27 mouse cellular contexts compared by ENCODE assay signal in genomic region chr1:64046087-64046801, GRCm38 (mm10).
A peak's percentile ranks its signal among the peaks of the same experiment; 100 is the strongest.
DNase-seq lines count a peak whose midpoint lies in the region; ATAC-seq and TF ChIP-seq lines count a peak whose summit lies in the region.
"Had no signal": no experiment of that assay in that cellular context is flagged by ENCODE, and none has a peak within 500 bp of the region (broad histone marks: within the 10 kb centered on the region; RNA-seq: fewer than 3 reads in every experiment).

No protein-coding gene starts in this region.

- no peak overlapping the region; the same call in 1 of the 2 replicates for H3K4me2 ChIP-seq in lung, embryonic 14.5 days
- no peak overlapping the region for H3K4me2 ChIP-seq in lung, embryonic 16.5 days (ENCODE audit: low read depth, low read length)
- H3K4me2 ChIP-seq in midbrain, embryonic 14.5 days (ENCODE audit: low read length), result no peak overlapping the region
- H3K4me2 ChIP-seq: embryonic facial prominence, embryonic 12.5 days; forebrain, embryonic 13.5 days; forebrain, embryonic 15.5 days had no signal

- no peak for TF ChIP-seq CTCF in lung, embryonic 14.5 days (IDR thresholded peaks at IDR 0.05; ENCODE audit: low read depth)
- TF ChIP-seq CTCF in lung, adult 2 months (IDR thresholded peaks at IDR 0.05; ENCODE audit: insufficient read depth, low read length), result no peak

- DNase-seq in cerebellum, adult 18-20 months, result peak; percentile 22 to 40
- DNase-seq in cerebellum, postnatal 4 days (ENCODE audit: low spot score in 2 of 2), result no peak
- peak; percentile 96 for DNase-seq in lung, embryonic 14.5 days
- no peak for DNase-seq in lung, postnatal 4 days
- DNase-seq in lung, adult 2 months, result no peak
- no peak for DNase-seq in midbrain, embryonic 14.5 days
- no peak for DNase-seq in midbrain, embryonic 10.5 days (ENCODE audit: low spot score)
- DNase-seq: adrenal gland, adult 8-10 months; adrenal gland, postnatal 14 days; adrenal gland, postnatal 36 days; B cell, adult 2 months; cerebellum, adult 11-12 months; cerebellum, adult 8-10 months; cerebellum, adult 9-11 months; cerebellum, postnatal 14 days; cerebellum, postnatal 36 days; forebrain, postnatal 0 days had no signal

- peaks cover 9% of the 10 kb centered on the region for H3K4me1 ChIP-seq in lung, embryonic 14.5 days (ENCODE audit: insufficient read depth)
- H3K4me1 ChIP-seq in lung, embryonic 16.5 days (replicated peaks; ENCODE audit: control insufficient read depth, insufficient read depth, low read length), result peaks cover 13% of the 10 kb centered on the region
- H3K4me1 ChIP-seq in lung, adult 2 months (ENCODE audit: control insufficient read depth, insufficient read depth, low read length), result peaks cover 20% of the 10 kb centered on the region
- H3K4me1 ChIP-seq in midbrain, embryonic 14.5 days (ENCODE audit: control insufficient read depth, insufficient read depth, low read length), result peaks cover 12% of the 10 kb centered on the region; the same call in 1 of the 2 replicates
- peaks cover 11% of the 10 kb centered on the region; the same call in 1 of the 2 replicates for H3K4me1 ChIP-seq in midbrain, embryonic 10.5 days

- no peaks in the 10 kb centered on the region for H3K27me3 ChIP-seq in lung, embryonic 14.5 days (ENCODE audit: insufficient read depth, low read length)
- H3K27me3 ChIP-seq in lung, embryonic 16.5 days (ENCODE audit: control insufficient read depth, insufficient read depth, low read depth, low read length), result no peaks in the 10 kb centered on the region
- H3K27me3 ChIP-seq in midbrain, embryonic 14.5 days (ENCODE audit: control insufficient read depth, insufficient read depth, low read length), result no peaks in the 10 kb centered on the region
- H3K27me3 ChIP-seq in midbrain, embryonic 10.5 days (ENCODE audit: low read depth, poor library complexity, severe bottlenecking), result no peaks in the 10 kb centered on the region
- H3K27me3 ChIP-seq: CH12.LX; embryonic facial prominence, embryonic 12.5 days; forebrain, embryonic 13.5 days; forebrain, embryonic 15.5 days; Patski had no signal

- H3K36me3 ChIP-seq in lung, embryonic 14.5 days (ENCODE audit: insufficient read depth), result no peaks in the 10 kb centered on the region
- no peaks in the 10 kb centered on the region for H3K36me3 ChIP-seq in lung, embryonic 16.5 days (ENCODE audit: control insufficient read depth, insufficient read depth, low read length)
- H3K36me3 ChIP-seq in midbrain, embryonic 14.5 days (ENCODE audit: control insufficient read depth, insufficient read depth, low read length), result peaks cover 5% of the 10 kb centered on the region; the same call in 1 of the 2 replicates
- no peaks in the 10 kb centered on the region for H3K36me3 ChIP-seq in midbrain, embryonic 10.5 days
- H3K36me3 ChIP-seq: embryonic facial prominence, embryonic 10.5 days; embryonic facial prominence, embryonic 12.5 days; G1E had no signal

- 57% methylated on average over 14 of the region's 14 CpGs for WGBS in lung, embryonic 14.5 days
- 47% methylated on average over 14 of the region's 14 CpGs for WGBS in lung, embryonic 16.5 days
- WGBS in lung, adult 2 months, result 63% methylated on average over 14 of the region's 14 CpGs
- 90% methylated on average over 14 of the region's 14 CpGs for WGBS in midbrain, embryonic 14.5 days
- WGBS in midbrain, embryonic 10.5 days, result 93% methylated on average over 14 of the region's 14 CpGs

- no peaks in the 10 kb centered on the region for H3K9me3 ChIP-seq in lung, embryonic 14.5 days (ENCODE audit: low read depth, low read length)
- H3K9me3 ChIP-seq in lung, embryonic 16.5 days (ENCODE audit: control insufficient read depth, low read length), result no peaks in the 10 kb centered on the region
- H3K9me3 ChIP-seq in midbrain, embryonic 14.5 days (ENCODE audit: control insufficient read depth, low read length), result no peaks in the 10 kb centered on the region
- no peaks in the 10 kb centered on the region for H3K9me3 ChIP-seq in midbrain, embryonic 10.5 days (replicated peaks)
- H3K9me3 ChIP-seq: embryonic facial prominence, embryonic 10.5 days; embryonic facial prominence, embryonic 12.5 days; forebrain, embryonic 13.5 days; forebrain, embryonic 15.5 days; G1E had no signal

- peak; percentile 91 for ATAC-seq in lung, embryonic 14.5 days (ENCODE audit: insufficient read depth)
- ATAC-seq in lung, embryonic 16.5 days (ENCODE audit: low read depth), result peak; percentile 90
- no peak for ATAC-seq in midbrain, embryonic 14.5 days (ENCODE audit: low FRiP score, low TSS enrichment)
- ATAC-seq: activated CD4-positive, CD25-positive, alpha-beta regulatory T cell, adult 4 months; CD4-positive, CD25-positive, alpha-beta regulatory T cell, adult 4 months; forebrain, embryonic 13.5 days; forebrain, embryonic 15.5 days; forebrain, postnatal 0 days; Patski had no signal

- no peak overlapping the region for H3K4me3 ChIP-seq in lung, embryonic 14.5 days (ENCODE audit: low read depth, low read length)
- no peak overlapping the region for H3K4me3 ChIP-seq in lung, embryonic 16.5 days (ENCODE audit: low read length)
- no peak overlapping the region for H3K4me3 ChIP-seq in lung, adult 2 months (replicated peaks; ENCODE audit: extremely low read depth, low read depth, low read length)
- no peak overlapping the region for H3K4me3 ChIP-seq in midbrain, embryonic 14.5 days (replicated peaks; ENCODE audit: low read depth, low read length)
- no peak overlapping the region for H3K4me3 ChIP-seq in midbrain, embryonic 10.5 days
- H3K4me3 ChIP-seq: embryonic facial prominence, embryonic 10.5 days; embryonic facial prominence, embryonic 12.5 days; forebrain, embryonic 13.5 days; forebrain, embryonic 15.5 days had no signal

- no peak for TF ChIP-seq POLR2A in lung, adult 2 months (IDR thresholded peaks at IDR 0.05; ENCODE audit: borderline replicate concordance, extremely low read depth, low read depth, low read length)

- H3K27ac ChIP-seq in lung, embryonic 14.5 days (ENCODE audit: low read depth), result peak overlapping the region; percentile 81
- peak overlapping the region; percentile 58 for H3K27ac ChIP-seq in lung, embryonic 16.5 days (ENCODE audit: low read length)
- H3K27ac ChIP-seq in midbrain, embryonic 14.5 days (replicated peaks; ENCODE audit: low read depth, low read length), result 0 out of 2 replicates have a peak overlapping the region, but pooled peaks have one; percentile 28
- H3K27ac ChIP-seq in midbrain, embryonic 10.5 days (replicated peaks), result no peak overlapping the region
- H3K27ac ChIP-seq: embryonic facial prominence, embryonic 10.5 days; embryonic facial prominence, embryonic 12.5 days; forebrain, embryonic 13.5 days; forebrain, embryonic 15.5 days had no signal

- H3K9ac ChIP-seq in lung, embryonic 14.5 days, result no peak overlapping the region
- no peak overlapping the region for H3K9ac ChIP-seq in lung, embryonic 16.5 days (ENCODE audit: low read length)
- H3K9ac ChIP-seq in midbrain, embryonic 14.5 days (replicated peaks; ENCODE audit: low read length), result no peak overlapping the region
- H3K9ac ChIP-seq: embryonic facial prominence, embryonic 12.5 days; forebrain, embryonic 13.5 days; forebrain, embryonic 15.5 days; forebrain, postnatal 0 days had no signal

Comparison
In these comparisons a context has a peak if more than half of its experiments do, and no peak if none do; other contexts are left out.
1. DNase-seq: peak in cerebellum, adult 18-20 months (2 of 2) and lung, embryonic 14.5 days (single experiment); none in cerebellum, postnatal 4 days (0 of 2), lung, postnatal 4 days (0 of 2), lung, adult 2 months (single experiment), midbrain, embryonic 14.5 days (single experiment) and midbrain, embryonic 10.5 days (single experiment).